Mouse (Mus musculus) midbrain, embryonic 13.5 days (tissue): Measurements from ENCODE around the gene Gm49369. TPM values are rescaled to one million over a fixed set of nuclear protein-coding genes. Genes with fewer than 3 reads are reported as not detected.

ENCODE experiments used
- ATAC-seq: fragments of 200-750 bp; cut with Nextera tagmentation; 2 replicates; pipeline ENCODE4 v1.8.0; 2017; ENCODE audit warnings: mild to moderate bottlenecking, moderate TSS enrichment, moderate library complexity
- H3K27ac ChIP-seq: fragments of 300-500 bp; sonication (generic); 2 replicates; pipeline ENCODE4 v1.5.1; 2015; ENCODE audit warnings: inconsistent platforms, mild to moderate bottlenecking, moderate library complexity
- H3K27me3 ChIP-seq: fragments of 300-500 bp; sonication (generic); 2 replicates; pipeline ENCODE4 v1.6.1; 2015; ENCODE audit warnings: mild to moderate bottlenecking, inconsistent platforms
- H3K36me3 ChIP-seq: fragments of 300-500 bp; sonication (generic); 2 replicates; pipeline ENCODE4 v1.6.1; 2015; ENCODE audit warnings: mild to moderate bottlenecking, inconsistent platforms
- H3K4me1 ChIP-seq: fragments of 300-500 bp; sonication (generic); replicated peaks from 2 replicates; pipeline ENCODE4 v1.6.1; 2015; ENCODE audit warnings: inconsistent platforms
- H3K4me2 ChIP-seq: fragments of 300-500 bp; sonication (generic); replicated peaks from 2 replicates; pipeline ENCODE4 v1.6.1; 2015; ENCODE audit warnings: moderate library complexity, mild to moderate bottlenecking, inconsistent platforms
- H3K4me3 ChIP-seq: fragments of 300-500 bp; sonication (generic); replicated peaks from 2 replicates; pipeline ENCODE4 v1.5.1; 2015; ENCODE audit warnings: mild to moderate bottlenecking, inconsistent platforms
- H3K9ac ChIP-seq: fragments of 300-500 bp; sonication (generic); replicated peaks from 2 replicates; pipeline ENCODE4 v1.6.1; 2015; ENCODE audit warnings: mild to moderate bottlenecking, inconsistent platforms
- H3K9me3 ChIP-seq: fragments of 300-500 bp; sonication (generic); 2 replicates; pipeline ENCODE4 v1.6.1; 2016; ENCODE audit warnings: mild to moderate bottlenecking, inconsistent platforms
- WGBS: fragments of 180-500 bp; shearing (Covaris S2); methylation state at CpG from one replicate; pipeline ENCODE4 v1.1.7; 2015; 5-methylcytosine and 5-hydroxymethylcytosine counted together
- polyA plus RNA-seq: library from polyadenylated mRNA; unstranded; fragments of >200 nt; fragmentation: Nextera tagmentation; extraction: Ambion mirVana; gene quantifications from 2 replicates; pipeline ENCODE4 v1.2.1, GENCODE M21; 2015

Gm49369 gene
- polyA plus RNA-seq, 1 experiment from 2014 or later = not detected

DNA sequence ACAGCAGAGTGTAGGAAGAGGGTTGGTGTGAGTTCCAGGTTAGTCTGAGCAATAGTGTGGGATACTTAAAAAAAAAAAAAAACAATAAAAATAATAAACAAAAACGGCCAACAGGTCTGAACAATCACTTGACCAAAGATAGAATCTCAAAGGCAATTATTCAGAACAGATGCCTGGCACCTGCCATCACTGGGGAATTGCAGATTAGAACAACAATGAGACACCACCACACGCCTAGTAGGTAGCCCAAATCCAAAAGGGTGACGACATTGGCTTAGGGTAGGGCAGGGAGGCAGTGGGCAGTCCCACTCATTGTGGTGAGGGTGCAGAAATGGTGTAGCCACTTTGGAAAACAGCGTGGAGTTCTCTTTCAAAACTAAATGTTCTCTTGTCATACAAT, 9.1 kb upstream of the Gm49369 start:
- Histone ChIP-seq H3K36me3 (no peaks in the 10 kb centered on the region), H3K4me2 (no peak overlapping the region), H3K4me3 (no peak overlapping the region), H3K27me3 (no peaks in the 10 kb centered on the region), H3K27ac (no peak overlapping the region), H3K9me3 (no peaks in the 10 kb centered on the region), H3K9ac (no peak overlapping the region), H3K4me1 (peaks cover 7% of the 10 kb centered on the region)
- 67% methylated on average over 4 of the region's 4 CpGs for WGBS
- no peak for ATAC-seq

DNA sequence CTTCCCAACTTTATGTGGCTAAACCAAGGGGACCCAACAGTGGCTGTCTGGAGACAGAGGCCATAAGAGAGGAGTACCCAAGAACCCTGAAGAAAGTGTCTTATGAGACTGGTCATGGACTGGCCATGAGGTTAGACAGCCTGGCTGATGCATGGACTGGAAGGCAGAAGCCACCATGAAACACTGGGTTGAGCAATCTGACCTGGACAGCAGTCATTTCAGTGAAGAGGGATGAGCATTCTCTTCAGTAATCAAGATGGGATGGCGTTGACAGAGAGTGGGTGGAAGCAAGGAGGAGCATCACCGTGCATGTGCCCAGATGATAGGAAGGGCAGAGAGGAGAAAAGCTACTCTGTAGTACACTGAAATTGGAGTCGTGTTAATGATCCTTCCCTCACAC, 8.6 kb upstream of the Gm49369 start:
- no peak for ATAC-seq
- H3K9ac ChIP-seq = no peak overlapping the region
- no peaks in the 10 kb centered on the region for H3K27me3 ChIP-seq
- H3K4me2 ChIP-seq = no peak overlapping the region
- WGBS = 81% methylated on average over 3 of the region's 3 CpGs
- no peaks in the 10 kb centered on the region for H3K36me3 ChIP-seq
- peaks cover 12% of the 10 kb centered on the region for H3K4me1 ChIP-seq
- H3K9me3 ChIP-seq = no peaks in the 10 kb centered on the region
- H3K4me3 ChIP-seq = no peak overlapping the region
- no peak overlapping the region for H3K27ac ChIP-seq

GRCm38 (mm10) chr7:142389961-142390650, 7.6 kb upstream of the Gm49369 start:
- Histone ChIP-seq H3K4me3 (no peak overlapping the region), H3K27ac (no peak overlapping the region), H3K9me3 (no peaks in the 10 kb centered on the region), H3K27me3 (no peaks in the 10 kb centered on the region), H3K9ac (no peak overlapping the region), H3K4me1 (peaks cover 22% of the 10 kb centered on the region), H3K4me2 (no peak overlapping the region), H3K36me3 (peaks cover 4% of the 10 kb centered on the region)
- ATAC-seq = no peak
- WGBS = 97% methylated on average over 3 of the region's 3 CpGs

- ATAC-seq = no peak
- Histone ChIP-seq H3K9ac (no peak overlapping the region), H3K4me1 (peaks cover 22% of the 10 kb centered on the region), H3K36me3 (peaks cover 18% of the 10 kb centered on the region), H3K27ac (no peak overlapping the region; the same call in 1 of the 2 replicates), H3K4me2 (no peak overlapping the region), H3K9me3 (no peaks in the 10 kb centered on the region), H3K27me3 (no peaks in the 10 kb centered on the region), H3K4me3 (no peak overlapping the region)
- WGBS = 92% methylated on average over 2 of the region's 2 CpGs
Measured at GRCm38 (mm10) chr7:142388740-142389139, 6.3 kb upstream of the Gm49369 start.

DNA sequence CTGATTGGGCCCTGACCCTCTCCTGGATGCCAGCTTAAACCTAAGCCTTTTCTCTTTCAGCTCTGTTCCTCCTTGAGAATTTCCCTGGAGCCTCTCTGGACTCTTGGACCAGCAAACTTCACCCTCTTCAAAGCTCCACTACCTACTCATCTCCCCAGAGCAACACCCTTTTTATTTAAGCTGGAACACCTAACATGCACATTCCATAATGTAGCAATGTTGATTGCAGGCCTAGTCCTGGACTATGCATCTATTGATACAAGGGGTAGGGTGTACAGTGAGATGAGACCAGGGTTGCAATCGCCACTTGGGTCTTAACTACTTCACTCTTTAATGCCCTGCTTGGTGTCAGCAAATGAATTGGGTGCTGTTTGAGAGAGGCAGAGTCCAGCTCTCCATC, 5.7 kb upstream of the Gm49369 start:
- peak overlapping the region; percentile 91 for H3K4me2 ChIP-seq
- peak; percentile 43 for ATAC-seq
- H3K4me1 ChIP-seq = peaks cover 22% of the 10 kb centered on the region
- H3K9ac ChIP-seq = peak overlapping the region; percentile 92; the same call in 1 of the 2 replicates
- 97% methylated on average over 1 of the region's 1 CpGs for WGBS
- no peaks in the 10 kb centered on the region for H3K9me3 ChIP-seq
- no peaks in the 10 kb centered on the region for H3K27me3 ChIP-seq
- peak overlapping the region; percentile 67 for H3K27ac ChIP-seq
- H3K36me3 ChIP-seq = peaks cover 23% of the 10 kb centered on the region
- peak overlapping the region; percentile 85 for H3K4me3 ChIP-seq

- Histone ChIP-seq H3K4me2 (peak within 1 kb of the TSS; percentile 91), H3K36me3 (peaks cover 30% of the 10 kb centered on the region), H3K27me3 (no peaks in the 10 kb centered on the region), H3K9me3 (no peaks in the 10 kb centered on the region), H3K9ac (peak within 1 kb of the TSS; percentile 92), H3K4me1 (peaks cover 22% of the 10 kb centered on the region), H3K4me3 (peak within 1 kb of the TSS; percentile 85), H3K27ac (peak within 1 kb of the TSS; percentile 67)
- peak; percentile 97 for ATAC-seq
- under 1% methylated on average over 55 of the region's 55 CpGs for WGBS
Measured at GRCm38 (mm10) chr7:142387419-142388148, 5.1 kb upstream of the Gm49369 start, which contains the start of gene Ctsd. Gene Ctsd (minus strand): TSS chr7:142388038.

DNA sequence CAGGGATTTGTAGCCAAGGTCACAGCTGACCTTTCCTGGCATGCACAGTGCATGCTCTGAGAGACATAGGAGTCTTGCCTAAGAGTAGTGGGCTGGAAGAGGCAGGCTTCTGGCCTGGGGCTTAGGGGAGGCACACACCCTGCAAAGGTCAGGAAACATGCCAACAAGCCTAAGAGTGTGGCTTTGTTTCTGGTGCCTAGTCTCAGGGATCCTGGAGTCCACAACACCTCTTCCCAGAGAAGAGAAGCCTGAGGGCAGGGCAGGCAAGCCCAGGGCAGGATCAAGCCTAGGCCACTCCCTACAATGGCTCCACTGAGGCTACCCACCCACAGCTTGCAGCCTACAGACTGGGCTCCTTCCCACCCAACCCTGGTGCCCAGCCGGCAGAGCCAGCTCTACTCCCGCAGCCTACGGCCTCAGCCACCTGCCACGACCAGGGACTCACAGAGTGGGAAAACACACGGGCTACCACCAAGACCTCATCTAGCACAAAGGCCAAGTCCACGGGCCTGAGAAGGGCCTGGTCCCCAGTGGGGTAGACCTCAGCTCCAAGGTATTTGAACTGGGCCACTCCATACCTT, 4.2 kb upstream of the Gm49369 start:
- Histone ChIP-seq H3K36me3 (peaks cover 38% of the 10 kb centered on the region), H3K27ac (no peak overlapping the region), H3K27me3 (no peaks in the 10 kb centered on the region), H3K4me1 (peaks cover 22% of the 10 kb centered on the region), H3K9ac (peak overlapping the region; percentile 92), H3K4me2 (peak overlapping the region; percentile 91), H3K4me3 (peak overlapping the region; percentile 85), H3K9me3 (no peaks in the 10 kb centered on the region)
- no peak; the same call in 1 of the 2 replicates for ATAC-seq
- 67% methylated on average over 6 of the region's 6 CpGs for WGBS

- no peak overlapping the region for H3K27ac ChIP-seq
- no peak for ATAC-seq
- peak overlapping the region; percentile 92; the same call in 1 of the 2 replicates for H3K9ac ChIP-seq
- peaks cover 22% of the 10 kb centered on the region for H3K4me1 ChIP-seq
- H3K4me3 ChIP-seq = peak overlapping the region; percentile 85
- 92% methylated on average over 3 of the region's 3 CpGs for WGBS
- no peaks in the 10 kb centered on the region for H3K27me3 ChIP-seq
- H3K9me3 ChIP-seq = no peaks in the 10 kb centered on the region
- H3K36me3 ChIP-seq = peaks cover 47% of the 10 kb centered on the region
- H3K4me2 ChIP-seq = peak overlapping the region; percentile 91
Measured at GRCm38 (mm10) chr7:142385742-142386403, 3.4 kb upstream of the Gm49369 start.

DNA sequence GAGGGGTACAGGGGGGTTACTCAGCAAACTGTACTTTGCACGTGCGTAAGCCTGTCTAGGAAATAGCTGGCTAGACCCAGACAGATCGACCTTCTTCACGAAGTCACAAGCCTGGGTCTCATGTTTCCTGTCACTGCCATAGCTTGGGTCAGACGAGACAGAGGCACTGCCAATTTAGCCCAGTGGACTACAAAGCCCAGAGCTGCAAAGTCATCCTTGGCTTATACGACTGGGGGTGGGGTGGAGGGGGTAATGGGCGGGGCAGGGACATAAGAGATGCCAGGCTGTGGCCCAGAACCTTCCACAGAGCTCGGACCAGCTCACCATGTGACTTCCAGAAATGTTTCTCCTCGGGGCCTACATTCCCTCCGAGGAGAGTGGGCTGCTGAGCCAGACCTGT, 1.8 kb upstream of the Gm49369 start:
- peaks cover 22% of the 10 kb centered on the region for H3K4me1 ChIP-seq
- ATAC-seq = no peak
- WGBS = 92% methylated on average over 10 of the region's 10 CpGs
- H3K4me2 ChIP-seq = no peak overlapping the region
- H3K27me3 ChIP-seq = no peaks in the 10 kb centered on the region
- H3K4me3 ChIP-seq = no peak overlapping the region
- no peaks in the 10 kb centered on the region for H3K9me3 ChIP-seq
- no peak overlapping the region for H3K27ac ChIP-seq
- H3K36me3 ChIP-seq = peaks cover 62% of the 10 kb centered on the region
- H3K9ac ChIP-seq = no peak overlapping the region

GRCm38 (mm10) chr7:142381175-142381574, 1.3 kb downstream of the Gm49369 start:
- 96% methylated on average over 4 of the region's 4 CpGs for WGBS
- no peak overlapping the region for H3K27ac ChIP-seq
- no peaks in the 10 kb centered on the region for H3K27me3 ChIP-seq
- H3K4me3 ChIP-seq = no peak overlapping the region
- no peak overlapping the region for H3K9ac ChIP-seq
- H3K36me3 ChIP-seq = peaks cover 92% of the 10 kb centered on the region
- H3K4me1 ChIP-seq = peaks cover 10% of the 10 kb centered on the region
- no peak overlapping the region for H3K4me2 ChIP-seq
- H3K9me3 ChIP-seq = no peaks in the 10 kb centered on the region
- ATAC-seq = no peak

DNA sequence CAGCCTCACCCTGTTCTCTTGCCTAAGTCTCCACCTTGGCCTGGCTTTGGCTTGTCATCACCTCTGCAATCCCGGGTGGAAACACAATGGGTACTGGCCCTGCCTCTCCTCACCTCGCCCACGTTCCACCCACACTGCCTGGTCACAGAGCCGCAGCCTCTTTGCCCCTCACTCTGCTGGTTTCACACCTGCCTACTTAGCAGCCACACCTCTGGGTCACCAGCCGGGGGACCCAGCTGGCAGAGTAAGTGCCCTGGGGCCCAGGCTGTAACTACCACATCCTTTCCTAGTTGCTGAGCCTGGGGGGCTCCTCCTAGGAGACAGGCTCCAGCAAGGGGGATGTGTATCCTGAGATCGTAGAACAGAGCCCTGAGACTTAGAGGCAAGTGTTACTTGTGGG, 3.3 kb downstream of the Gm49369 start:
- H3K9me3 ChIP-seq = no peaks in the 10 kb centered on the region
- peaks cover 98% of the 10 kb centered on the region for H3K36me3 ChIP-seq
- 95% methylated on average over 6 of the region's 6 CpGs for WGBS
- no peak overlapping the region for H3K4me2 ChIP-seq
- ATAC-seq = no peak
- H3K9ac ChIP-seq = no peak overlapping the region
- no peaks in the 10 kb centered on the region for H3K4me1 ChIP-seq
- no peak overlapping the region for H3K4me3 ChIP-seq
- H3K27me3 ChIP-seq = no peaks in the 10 kb centered on the region
- no peak overlapping the region for H3K27ac ChIP-seq
